Mouse (Mus musculus): ENCODE data around the gene Grid1.

Gene Grid1

DNA sequence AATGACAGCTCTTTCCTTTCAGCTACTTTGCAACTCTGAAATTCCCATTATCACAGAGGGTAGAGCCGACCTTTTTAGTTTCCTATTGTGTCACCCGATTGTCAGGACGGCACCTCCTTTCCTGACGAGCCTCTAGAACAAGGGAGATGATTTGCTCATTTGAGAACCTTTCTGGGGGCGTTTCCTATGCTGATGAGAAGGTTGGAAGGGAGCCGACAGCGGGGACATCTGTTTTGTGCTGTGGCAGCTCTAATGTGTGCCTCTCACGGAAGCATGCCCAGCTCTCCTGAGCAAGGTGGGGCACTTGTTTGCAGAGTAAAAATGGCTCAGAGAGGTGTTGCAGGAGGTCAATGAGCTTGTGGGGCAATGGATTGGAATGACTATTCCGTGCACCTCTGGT, 189.2 kb downstream of the Grid1 start:
- DNase-seq (ENCODE audit: low read depth, low spot score), result no peak

DNA sequence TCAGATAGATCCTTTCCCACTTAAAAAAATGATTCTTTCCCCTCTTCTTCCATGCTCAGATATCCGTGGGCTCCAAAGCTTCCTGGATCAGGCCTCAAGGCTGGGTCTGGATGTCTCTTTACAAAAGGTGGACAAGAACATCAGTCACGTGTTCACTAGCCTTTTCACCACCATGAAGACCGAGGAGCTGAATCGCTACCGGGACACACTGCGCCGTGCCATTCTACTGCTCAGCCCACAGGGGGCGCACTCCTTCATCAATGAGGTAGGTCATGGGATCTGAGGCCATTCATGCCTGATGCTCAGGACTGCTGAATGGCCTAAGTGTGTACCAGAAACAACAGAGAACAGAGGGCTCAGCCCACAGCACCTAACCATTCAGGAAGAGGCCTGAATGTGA, 206.8 kb downstream of the Grid1 start:
- no peak for DNase-seq (ENCODE audit: low read depth, low spot score)

DNA sequence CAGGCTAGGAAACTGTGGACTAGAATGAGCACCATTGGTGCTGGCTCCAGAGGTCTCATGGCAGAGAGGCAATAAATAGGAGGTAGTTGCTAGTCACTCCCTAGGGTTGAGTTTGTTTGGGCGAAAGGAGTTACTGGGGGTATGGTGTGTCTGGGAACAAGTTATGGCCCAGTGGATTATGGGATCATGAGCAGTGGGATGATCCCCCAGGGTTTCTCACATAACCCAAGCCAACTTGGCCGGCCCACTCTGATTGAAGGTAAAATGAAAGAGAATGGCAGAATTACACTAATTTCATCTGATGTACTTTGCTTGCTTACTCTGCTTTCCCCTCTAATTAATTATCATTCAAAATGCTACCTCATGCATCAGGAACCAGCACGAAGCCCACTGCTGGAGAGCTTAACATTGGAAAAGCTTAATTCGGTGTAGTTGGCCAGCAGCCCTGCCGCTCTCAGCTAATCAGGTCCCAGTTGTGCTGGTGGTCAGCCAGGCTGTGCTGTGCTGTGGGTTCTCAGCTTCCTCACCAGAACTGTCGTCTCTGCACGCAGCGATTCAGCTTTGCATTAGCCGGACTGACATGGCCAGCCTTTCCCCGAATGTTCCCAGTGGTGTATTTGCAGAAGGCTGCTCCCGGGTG, 207.7 kb downstream of the Grid1 start:
- DNase-seq (ENCODE audit: low read depth, low spot score), result no peak

DNA sequence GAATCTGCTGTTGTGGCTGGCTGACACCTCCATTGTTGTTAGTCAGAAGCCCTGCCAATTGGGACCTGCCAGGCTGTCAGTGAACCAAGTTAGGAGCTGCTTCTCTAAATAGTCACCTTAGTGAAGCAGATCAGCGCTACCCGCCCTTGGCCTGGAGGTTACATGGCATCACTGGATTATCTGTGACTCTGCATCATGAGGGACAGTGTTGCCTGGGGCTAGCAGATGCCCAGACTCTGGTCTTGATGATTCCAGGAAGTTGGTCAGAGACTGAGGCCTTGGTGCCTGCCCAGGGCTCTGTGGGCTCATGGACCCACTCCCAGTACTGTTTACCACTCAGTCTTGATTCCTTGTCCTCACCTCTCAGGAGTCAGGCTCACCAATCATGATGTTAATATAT, 209.7 kb downstream of the Grid1 start:
- DNase-seq (ENCODE audit: low read depth, low spot score), result no peak

DNA sequence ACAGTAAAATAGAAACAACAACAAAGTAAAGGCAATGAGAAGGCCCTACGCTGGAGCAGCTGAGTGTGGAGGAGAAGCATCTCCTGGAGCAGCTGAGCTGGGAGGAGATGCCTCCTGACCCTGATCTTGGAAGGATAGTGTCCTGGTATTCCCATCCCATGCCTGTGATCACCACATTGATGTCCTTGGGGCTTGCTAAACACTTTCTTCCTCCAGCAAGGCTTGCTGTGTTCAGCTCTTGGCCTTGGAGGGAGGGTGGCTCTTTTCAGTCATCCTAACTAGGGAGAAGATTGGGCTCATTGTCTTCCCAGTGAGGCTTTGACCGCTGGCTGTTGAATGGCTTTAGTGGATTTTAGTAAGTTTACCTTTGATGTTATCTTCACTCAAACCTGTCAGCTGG, 210.4 kb downstream of the Grid1 start:
- no peak for DNase-seq (ENCODE audit: low read depth, low spot score)

DNA sequence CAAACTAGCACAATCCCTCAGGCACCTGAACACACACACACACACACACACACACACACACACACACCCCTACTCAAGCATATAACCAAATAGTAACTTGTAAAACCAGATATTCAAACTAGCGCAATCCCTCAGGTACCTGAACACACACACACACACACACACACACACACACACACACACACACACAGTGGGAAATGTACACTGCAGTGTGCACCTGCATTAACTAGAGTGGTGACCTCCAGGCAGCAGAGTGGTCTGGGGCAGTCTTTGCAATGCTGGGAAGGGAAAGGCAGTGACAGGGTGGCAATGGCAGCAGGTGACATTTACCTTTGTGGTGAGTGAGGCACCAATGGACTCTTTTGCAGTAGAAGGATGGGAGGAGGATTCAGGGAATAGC, 212.4 kb downstream of the Grid1 start:
- no peak for DNase-seq (ENCODE audit: low read depth, low spot score)

DNA sequence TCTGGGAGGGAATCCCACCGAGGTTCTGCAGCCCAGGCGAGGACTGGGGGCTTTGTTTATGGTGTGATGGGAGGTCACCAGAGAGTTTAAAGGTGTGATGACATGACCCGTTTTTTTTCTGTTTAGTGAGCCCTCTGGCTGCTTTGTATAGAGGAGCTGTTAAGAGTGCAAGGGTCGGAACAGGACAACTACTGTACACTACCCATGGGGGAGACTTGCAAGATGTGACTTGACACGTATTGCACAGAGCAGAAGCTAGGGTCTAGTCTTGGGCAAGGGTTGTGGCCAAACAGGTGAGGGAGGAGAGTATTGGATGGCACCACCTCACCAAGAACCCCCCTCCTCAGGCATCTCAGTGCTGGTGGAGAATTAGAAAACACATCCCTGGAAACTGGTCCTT, 224.4 kb downstream of the Grid1 start:
- no peak for DNase-seq (ENCODE audit: low read depth, low spot score)

DNA sequence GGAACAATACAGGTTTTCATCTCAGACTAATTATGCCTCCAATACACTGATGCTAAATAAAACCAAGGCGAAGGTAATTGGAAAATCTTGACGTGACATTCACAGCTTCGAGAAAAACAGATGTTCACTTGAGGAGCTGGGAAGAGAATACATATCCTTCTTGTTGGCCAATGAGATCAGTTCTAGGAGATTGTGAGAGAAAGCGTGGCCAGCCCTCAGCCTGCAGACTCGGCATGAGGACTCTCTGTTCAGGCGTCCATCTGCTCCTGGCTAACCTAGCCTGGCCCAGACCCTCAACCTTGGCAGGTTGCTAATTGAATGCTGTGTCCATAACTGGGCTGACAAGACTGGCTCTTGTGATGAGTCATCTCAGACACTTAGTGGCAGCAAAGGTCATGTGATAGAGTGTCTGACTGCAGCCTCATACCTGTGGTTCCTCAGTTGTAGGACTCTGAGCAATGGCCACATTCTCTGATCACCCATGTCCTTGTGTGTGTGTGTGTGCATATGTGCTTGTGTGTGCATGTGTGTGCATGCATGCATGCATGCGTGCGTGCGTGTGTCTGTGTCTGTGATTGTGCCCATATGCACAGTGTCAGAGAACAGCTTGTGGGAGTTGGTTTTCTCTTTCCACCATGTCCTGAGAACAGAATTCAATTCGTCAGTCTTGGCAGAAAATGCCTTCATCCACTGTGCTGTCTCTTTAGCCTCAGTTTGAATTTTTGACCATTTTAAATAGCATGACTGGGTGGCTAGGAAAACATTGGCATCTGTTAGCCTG, 225.2 kb downstream of the Grid1 start:
- no peak for DNase-seq (ENCODE audit: low read depth, low spot score)

DNA sequence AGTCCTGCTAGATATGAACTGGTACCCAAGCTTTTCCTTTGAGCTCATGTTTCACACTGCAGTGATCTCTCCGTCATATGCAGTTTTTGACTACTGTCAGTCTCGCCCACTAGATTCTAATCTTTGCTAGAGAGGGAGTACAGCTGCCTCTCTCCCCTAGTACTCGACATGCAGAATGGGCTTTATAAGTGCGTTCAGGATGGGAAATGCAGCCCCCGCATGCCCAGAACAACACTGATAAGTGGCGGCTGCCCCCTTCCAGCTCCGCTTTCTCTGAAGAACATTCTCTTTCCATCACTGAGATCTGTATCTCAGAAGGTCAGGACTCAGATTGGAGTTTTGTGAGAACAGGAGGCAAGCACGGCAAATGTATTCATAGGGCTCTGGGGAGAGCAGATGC, 229.3 kb downstream of the Grid1 start:
- no peak for DNase-seq (ENCODE audit: low read depth, low spot score)

DNA sequence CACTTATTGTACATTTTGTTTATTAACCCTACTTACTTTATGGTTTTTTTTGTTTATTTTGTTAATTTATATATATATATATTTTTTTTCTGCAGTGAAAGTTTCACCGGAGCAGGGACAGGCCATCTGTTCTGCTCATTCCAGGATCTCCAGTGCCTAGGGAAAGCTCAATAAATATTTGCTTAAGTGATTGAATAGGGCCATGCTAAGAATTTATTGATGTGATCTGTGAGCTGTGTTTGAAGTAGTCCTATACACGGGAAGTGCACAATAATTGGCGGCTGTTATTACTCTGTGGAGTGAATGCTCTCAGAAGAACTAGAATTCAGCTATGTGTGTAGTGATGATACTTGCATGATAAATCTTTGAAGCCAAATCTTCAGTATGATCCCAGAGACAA, 234.2 kb downstream of the Grid1 start:
- DNase-seq (ENCODE audit: low read depth, low spot score), result no peak

DNA sequence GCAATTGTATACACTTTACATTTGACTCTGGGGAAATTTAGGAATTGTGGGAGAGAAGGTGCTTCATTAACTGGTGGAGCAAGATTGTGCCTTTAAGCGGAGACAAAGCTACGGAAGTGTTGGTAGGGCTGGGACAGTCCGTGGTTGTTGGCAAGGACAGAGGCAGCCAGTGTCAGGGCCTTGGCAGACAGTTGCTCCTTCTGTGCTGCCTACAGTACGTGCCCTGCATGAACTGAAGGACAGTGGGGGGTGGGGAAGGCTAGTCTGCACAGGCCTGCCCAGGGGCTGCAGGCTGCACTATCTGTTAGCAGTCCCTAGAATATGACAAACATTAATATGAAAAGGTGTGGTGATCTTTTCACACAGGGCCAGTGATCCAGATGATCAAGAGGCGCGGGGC, 254.7 kb downstream of the Grid1 start:
- no peak for DNase-seq (ENCODE audit: low read depth, low spot score)

DNA sequence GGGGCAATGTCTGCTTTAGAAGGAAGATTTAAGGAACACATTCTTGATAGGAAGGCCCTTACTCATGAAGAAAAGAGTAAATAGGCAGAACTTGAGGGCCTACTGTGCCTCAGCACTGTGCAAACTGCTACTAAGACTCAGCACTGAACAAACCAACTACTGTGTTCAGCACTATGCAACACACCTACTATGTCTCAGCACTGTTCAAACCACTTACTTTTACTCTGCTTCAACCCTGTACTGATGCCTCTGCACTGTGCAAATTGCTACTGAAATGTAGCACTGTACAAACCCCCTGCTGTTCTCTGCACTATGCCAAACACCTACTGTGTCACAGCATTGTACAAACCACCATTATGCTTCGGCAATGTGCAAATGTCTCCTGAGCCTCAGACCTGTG, 260.0 kb downstream of the Grid1 start:
- no peak for DNase-seq (ENCODE audit: low read depth, low spot score)

DNA sequence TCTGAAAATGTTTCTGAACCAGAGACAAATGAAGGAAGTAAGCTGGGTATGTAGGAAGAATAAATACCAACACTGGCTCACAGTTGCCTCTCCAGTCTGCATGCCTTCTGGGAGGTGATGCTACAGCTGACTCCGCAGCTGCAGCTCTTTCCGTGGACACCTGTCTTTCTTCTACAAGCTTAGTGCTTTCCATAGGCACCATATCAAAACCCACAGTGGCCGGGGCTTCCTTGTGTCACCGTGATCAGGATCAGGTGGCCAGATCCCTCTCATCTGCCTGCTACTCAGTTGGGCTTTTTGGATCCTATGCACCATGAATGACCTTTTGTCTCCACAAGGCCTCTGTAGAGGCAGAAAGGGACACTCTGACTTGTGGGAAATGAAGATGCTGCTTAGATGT, 272.7 kb downstream of the Grid1 start:
- DNase-seq (ENCODE audit: low read depth, low spot score), result no peak

DNA sequence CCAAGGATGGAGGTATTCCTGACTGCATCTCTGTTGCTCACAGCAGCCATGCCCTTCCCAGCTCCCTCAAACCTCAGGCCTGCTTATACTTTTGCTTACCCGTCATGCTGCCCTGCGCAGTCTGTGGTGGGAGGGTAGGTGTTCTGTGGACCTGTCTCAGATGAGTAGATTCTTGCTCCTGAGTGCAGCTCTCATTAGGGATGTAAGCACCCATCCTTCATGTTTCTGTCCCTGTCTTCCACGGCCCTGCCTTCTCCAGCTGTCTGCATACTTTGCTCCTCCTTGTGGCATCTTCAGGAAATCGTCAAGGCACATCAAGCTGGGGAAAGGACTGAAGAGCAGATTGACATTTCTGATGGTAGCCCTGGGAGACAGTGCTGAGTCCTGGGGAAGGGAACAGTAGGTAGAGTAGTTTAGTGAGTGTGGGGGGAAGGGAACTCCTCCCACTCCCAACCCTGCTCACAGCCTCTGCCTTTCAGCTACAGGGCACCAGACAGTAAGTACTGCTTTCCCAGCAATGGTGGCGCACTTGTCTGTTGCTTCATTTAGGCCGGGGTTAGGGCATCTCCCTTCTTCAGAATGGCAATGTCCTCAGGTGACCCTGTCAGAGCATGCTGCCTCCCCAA, 273.8 kb downstream of the Grid1 start:
- no peak for DNase-seq (ENCODE audit: low read depth, low spot score)

DNA sequence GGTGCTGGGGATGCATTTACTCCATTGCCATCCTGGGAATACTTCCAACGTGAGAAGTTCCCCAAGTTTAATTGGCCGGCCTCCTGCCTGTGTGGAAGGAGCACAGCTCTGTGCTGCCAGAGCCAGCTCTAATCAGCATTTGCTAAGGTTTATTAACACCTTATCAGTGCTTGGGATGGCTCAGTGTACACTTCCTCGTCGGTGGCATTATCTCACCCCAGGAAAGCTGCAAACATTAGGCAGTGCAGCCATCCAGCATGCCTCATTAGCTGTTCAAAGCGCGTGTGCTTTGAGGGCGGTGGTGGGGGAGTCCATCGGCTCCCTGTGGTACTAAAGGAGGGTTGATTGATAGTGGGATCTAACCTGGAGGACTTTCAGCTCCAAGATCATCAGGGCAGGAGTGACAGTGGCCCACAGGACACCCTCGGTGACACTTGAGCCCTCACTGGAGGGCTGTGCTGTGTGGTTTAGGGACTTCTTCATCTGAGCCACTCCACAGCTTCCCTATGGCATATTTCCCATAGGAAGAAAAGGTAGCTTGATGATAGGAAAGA, 275.7 kb downstream of the Grid1 start:
- no peak for DNase-seq (ENCODE audit: low read depth, low spot score)

DNA sequence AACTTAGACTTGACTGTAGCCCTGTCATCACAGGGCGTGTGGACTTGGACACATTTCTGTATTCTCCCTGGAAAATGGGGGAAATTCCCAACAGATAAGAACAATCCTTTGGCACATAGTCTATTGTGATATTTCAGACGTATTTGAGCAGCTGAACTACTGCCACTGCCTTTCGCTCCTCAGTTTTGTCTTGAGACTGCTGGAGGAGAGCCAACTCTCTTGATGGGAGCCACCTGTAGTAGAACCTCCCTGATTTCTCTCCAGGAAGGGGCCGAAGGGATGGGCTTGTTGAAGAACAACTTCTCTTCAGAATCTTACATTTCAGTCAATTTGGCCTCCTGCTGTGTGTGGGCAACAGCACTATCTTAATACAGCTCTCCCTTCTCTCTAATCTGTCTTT, 276.2 kb downstream of the Grid1 start:
- no peak for DNase-seq (ENCODE audit: low read depth, low spot score)

DNA sequence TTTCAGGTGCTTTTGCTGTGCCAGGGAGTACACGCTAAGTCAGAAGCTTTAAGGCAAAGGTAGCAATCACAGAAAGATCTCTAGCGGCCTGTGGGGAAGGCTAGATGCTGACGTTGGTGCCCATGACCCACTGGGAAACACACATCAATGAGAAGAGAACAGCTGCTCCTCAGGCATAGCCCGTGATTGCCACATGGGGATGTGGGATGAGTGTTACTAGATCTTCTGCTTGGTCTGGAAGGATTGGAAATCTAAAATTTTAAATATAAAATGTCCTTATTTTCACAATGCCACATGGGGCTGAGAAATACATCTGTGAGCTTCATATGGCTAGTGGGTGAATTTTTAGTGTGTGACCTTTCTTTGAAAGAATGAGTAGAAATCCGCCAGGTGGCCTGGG, 277.3 kb downstream of the Grid1 start:
- no peak for DNase-seq (ENCODE audit: low read depth, low spot score)

DNA sequence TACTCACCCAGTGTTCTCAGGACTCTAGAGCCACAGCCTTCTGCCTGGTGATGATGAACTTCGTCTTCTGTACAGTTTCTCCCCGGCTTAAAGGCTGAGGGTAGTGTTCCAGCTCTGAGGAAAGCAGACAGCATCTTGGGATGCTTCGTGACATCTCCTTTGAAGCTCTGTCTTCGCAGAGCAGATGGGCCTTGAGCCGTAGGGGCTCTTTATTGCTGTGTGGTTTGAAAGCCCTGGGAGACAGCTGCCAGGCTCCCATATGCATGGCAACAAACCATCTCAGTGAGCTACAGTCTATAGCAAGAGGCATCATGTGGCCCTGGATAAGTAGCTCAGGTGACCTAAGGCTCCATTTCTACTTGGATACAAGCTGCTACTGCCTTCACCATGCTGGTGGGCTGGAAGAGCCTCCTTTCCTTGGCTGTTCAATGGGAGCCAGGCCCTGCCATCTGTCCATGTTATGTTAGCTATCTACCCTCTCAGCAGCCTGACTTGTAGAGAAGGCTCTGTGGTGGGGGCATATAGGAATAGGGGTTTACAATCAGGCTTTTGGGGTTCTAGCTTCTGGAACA, 283.8 kb downstream of the Grid1 start:
- no peak for DNase-seq (ENCODE audit: low read depth, low spot score)

DNA sequence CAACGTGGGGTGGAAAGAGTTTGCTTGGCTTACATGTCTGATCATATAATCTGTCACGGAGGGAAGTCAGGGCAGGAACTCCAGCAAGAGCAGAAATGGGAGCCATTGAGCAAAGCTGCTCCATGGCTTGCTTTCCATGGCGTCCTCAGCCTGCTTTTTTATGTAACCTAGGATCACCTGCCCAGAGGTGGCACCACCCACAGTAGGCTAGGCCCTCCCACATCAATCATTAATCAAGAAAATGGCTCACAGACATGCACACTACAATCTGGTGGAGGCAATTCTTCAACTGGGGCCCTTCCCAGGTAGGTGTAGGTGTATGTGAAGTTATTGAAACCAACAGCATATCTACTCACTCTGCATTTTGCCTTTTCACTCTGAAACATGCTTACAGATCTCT, 287.7 kb downstream of the Grid1 start:
- no peak for DNase-seq (ENCODE audit: low read depth, low spot score)

DNA sequence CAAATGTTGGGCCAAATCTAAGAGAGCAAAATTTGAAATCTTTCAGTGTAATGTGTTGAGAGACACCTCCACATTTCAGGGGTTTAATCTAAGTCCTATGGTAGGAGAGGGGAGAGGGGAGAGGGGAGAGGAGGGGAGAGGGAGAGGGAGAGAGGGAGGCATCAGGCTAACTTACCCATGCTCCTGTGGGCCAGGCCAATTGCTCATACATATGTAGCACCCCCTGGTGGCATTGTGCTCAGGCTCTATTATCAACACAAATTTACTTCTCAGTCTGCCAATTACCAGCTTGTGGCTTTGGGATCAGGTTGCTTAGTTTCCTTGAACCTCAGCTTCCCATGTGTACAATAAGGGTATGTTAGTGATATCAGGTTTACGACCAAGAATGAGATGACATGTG, 291.0 kb downstream of the Grid1 start:
- DNase-seq (ENCODE audit: low read depth, low spot score), result no peak

DNA sequence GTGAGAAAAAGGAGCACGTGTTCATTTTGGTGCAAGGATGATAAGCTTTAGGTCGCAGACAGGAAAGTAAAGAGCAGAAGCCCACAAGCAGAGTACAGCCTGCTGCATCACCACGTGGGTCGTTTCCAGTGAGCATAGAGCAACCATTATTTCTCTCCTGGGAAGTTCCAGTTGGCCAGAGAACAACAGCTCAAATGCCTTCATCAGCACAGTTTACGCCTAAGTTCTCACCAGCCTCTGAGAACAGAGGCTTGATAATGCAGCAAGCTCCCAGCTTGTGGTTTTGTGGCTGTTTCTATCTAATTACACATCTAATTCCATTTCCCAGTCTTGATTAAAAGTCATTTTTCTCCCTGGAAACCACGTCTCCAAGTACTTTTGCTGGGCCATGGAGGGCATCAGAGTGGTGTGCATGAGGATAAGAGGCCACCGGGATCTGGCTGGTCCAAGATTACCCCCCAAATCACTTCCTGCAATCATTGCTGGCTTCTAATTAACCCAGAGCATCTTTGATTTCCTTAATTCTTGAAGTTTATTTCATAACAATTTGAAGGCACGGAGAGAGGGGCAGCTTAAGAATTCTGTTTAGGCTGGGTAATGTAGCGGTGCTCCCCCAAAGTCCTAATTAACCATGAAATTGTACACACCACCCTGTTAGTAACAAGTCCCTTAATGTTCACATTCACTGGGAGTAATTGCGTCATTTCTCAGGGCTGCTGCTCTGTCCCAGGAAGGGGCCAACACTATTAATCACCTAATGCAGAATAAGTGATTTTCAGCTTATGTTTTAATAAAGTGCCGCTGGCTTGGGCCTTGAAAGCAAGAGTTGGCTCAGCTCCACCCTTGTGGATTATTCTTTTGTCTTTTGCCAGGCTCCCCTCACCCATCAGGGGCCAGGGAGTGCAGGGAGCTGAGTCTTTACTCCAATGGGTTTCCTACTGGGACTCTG, 292.7 kb downstream of the Grid1 start:
- no peak for DNase-seq (ENCODE audit: low read depth, low spot score)

Data from skeletal muscle tissue, adult 2 months (tissue).